9 mouse cellular contexts compared by ENCODE assay signal in the genomic region with DNA sequence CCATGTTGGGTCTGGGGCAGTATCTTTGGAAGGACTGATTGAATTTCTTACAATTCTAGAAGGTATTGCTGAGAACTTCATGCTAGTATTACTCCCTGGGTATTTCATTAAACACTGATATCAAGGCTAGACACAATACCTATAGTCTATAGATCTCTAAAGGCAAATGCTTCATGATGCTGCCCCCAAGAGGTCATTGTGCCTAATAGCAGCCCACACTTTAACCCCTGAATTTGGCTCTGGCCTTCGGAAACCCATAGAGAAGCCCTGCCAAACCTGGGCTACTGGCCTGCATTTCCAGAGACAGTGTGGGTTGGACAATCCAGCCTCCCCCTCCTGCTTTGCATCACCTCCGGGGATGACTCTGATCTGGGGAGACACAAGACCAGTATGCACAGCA. TPM values are rescaled to one million over a fixed set of nuclear protein-coding genes. Genes with fewer than 3 reads are reported as not detected.
DNase-seq lines count a peak whose midpoint lies in the region; ATAC-seq lines count a peak whose summit lies in the region.
"Had no signal": no experiment of that assay in that cellular context is flagged by ENCODE, and none has a peak within 500 bp of the region (broad histone marks: within the 10 kb centered on the region; RNA-seq: fewer than 3 reads in every experiment).

No protein-coding gene starts in this region.

- intact Hi-C loops in left cerebral cortex, postnatal 4 days (cut with DNase I), result loop anchor here (5.0 kb wide), 2 partner anchors 68 to 283 kb away; no protein-coding TSS in a partner anchor
- intact Hi-C loops in left cerebral cortex, postnatal 10 days (cut with DNase I), result loop anchor here (5.0 to 10.0 kb wide), 3 partner anchors 68 to 305 kb away; no protein-coding TSS in a partner anchor
- intact Hi-C loops in heart, postnatal 14 days (cut with DNase I), result loop anchor here (2.0 to 10.0 kb wide), 3 partner anchors 215 to 478 kb away; no protein-coding TSS in a partner anchor

- ATAC-seq in CD4-positive, CD25-positive, alpha-beta regulatory T cell, adult 4 months, result no peak

- peak; percentile 18 for DNase-seq in CD4-positive, CD25-positive, alpha-beta regulatory T cell, adult 2 months (ENCODE audit: low read depth, low spot score)
- DNase-seq in left cerebral cortex, postnatal 4 days, result peak; percentile 5
- DNase-seq in left cerebral cortex, postnatal 10 days (ENCODE audit: extremely low spot score in 1 of 2, low spot score in 2 of 2), result no peak
- DNase-seq in R1 (ENCODE audit: low read depth, low spot score), result peak; percentile 63
- peak; percentile 40 for DNase-seq in induced T-regulatory cell, adult 2 months (ENCODE audit: low read depth)
- DNase-seq in heart, postnatal 14 days, result no peak
- DNase-seq in frontal cortex, postnatal 36 days (ENCODE audit: low spot score in 2 of 2), result no peak
- DNase-seq: kidney, postnatal 14 days had no signal

RNA-seq across cellular contexts. Expression of gene Ireb2, which starts 33.8 kb away (rescaled TPM):
- 10 to 100 TPM; 20.1 to 23.1 TPM for polyA plus RNA-seq in CD4-positive, CD25-positive, alpha-beta regulatory T cell, adult 4 months (2017; shearing (Covaris generic))
- 10 to 100 TPM; 88.0 to 92.8 TPM for total RNA-seq in left cerebral cortex, postnatal 4 days (2021)
- 10 to 100 TPM; 72.2 to 72.6 TPM for total RNA-seq in left cerebral cortex, postnatal 10 days (2021)
- total RNA-seq in heart, postnatal 14 days (2021), result 10 to 100 TPM; 40.1 to 40.9 TPM

Comparison
In these comparisons a context has a peak if more than half of its experiments do, and no peak if none do; other contexts are left out.
1. DNase-seq: peak in CD4-positive, CD25-positive, alpha-beta regulatory T cell, adult 2 months (single experiment), left cerebral cortex, postnatal 4 days (single experiment), R1 (single experiment) and induced T-regulatory cell, adult 2 months (single experiment); none in left cerebral cortex, postnatal 10 days (0 of 2), heart, postnatal 14 days (0 of 2) and frontal cortex, postnatal 36 days (0 of 2).